Mouse (Mus musculus) monocyte, adult 2 months (primary cell): Measurements from ENCODE around the gene Cnnm2.
"Not testable (repeated sequence)": the region's sequence is repeated elsewhere in the genome, so short reads cannot be mapped to it uniquely, and the experiment has no call there.

ENCODE experiments used
- DNase-seq, 2 experiments: peaks; one replicate each; pipeline ENCODE4 v3.0.0; 2022; ENCODE audit warnings: low spot score in 2 of 2, low read depth in 1 of 2

Gene Cnnm2

GRCm38 (mm10) chr19:46759909-46760308 is 1.5 kb upstream of the Cnnm2 start:
- DNase-seq = not testable (repeated sequence)

- DNase-seq = peak; percentile 56 to 76
Measured at GRCm38 (mm10) chr19:46760375-46761160, 828 bp upstream of the Cnnm2 start.

DNA sequence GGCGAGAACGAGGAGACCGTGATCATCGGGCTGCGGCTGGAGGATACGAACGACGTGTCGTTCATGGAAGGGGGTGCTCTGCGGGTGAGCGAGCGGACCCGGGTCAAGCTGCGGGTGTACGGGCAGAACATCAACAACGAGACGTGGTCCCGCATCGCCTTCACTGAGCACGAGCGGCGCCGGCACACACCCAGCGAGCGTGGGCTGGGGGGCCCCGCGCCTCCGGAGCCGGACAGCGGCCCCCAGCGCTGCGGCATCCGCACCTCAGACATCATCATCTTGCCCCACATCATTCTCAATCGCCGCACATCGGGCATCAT is 535 bp downstream of the Cnnm2 start:
- DNase-seq = no peak

- no peak for DNase-seq
Measured at GRCm38 (mm10) chr19:46762291-46762991, 1.0 kb downstream of the Cnnm2 start.

GRCm38 (mm10) chr19:46762992-46763342 is 1.6 kb downstream of the Cnnm2 start:
- DNase-seq = no peak

DNA sequence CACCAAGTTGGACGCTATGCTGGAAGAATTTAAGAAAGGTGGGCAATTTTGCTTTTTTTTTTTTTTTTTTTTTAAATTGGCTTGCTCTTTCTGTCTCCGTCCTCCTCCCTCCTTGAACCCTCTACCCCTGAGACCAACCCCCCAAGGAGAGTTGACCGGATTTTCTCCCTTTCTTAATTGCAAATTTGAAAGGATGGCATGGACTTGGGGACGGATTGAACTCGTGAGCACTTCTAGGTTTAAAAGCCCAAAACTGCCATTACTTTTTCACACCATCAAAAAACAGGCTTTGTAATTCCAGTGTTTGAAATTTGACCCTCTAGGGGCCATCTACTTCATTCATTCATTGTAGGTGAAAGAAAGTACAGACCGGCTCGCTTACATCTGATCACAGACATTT is 2.0 kb downstream of the Cnnm2 start:
- no peak for DNase-seq

DNA sequence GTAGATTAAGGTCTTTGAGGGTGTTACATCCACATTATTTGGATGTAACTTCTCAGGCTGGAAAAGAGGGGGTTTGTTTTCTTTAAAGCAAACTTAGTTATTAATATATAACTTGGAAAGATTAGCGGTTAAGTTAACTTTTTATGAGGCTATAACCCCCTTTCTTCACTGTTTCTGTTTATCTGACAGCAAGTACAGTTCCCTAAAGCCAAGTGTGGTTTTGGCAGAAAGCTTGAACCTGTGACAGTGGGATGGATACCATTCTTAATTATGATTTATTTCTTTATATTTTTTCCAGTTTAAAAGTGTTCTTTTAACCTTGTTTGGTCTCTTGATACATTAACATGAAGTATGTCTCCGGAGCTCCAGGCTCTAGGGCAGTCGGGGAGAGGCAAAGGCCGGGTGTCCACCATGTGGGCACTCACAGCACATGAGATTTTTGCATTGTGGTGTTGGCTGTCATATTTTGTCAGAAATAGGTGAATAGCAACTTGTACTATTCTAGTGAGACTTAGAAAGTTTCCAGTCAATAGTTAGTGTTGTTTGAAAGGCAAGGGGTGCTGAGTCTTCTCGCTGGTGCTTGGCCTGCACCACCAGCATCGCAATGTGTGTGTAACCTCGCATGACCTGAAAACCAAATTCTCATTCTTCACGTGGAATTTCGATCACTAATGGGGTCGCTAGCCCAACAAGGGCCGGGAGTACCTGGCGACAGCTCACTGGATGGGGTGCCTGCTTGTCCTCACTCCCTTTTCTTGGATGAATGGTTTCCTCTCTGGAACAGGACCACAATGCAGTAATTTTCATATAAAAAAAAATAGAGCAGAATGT is 2.8 kb downstream of the Cnnm2 start:
- DNase-seq = no peak

DNA sequence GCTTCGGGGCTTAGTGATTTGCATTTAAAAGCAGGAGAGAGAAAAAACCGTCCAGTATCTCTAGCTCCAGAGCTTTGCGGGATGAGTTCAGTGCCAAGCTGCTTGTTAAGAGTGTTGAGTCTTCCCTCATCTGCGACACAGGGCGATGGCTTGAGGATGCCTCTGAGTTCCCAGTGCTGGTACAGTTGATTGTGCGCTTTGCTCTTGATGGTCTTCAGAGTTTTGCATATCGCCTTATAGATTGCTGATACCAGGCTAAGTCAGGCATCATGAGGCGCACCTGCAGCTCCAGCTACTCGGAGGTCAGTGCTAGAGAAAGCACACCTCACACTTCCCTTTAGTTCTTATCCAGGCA is 3.3 kb downstream of the Cnnm2 start:
- no peak for DNase-seq

GRCm38 (mm10) chr19:46766125-46766524 is 4.7 kb downstream of the Cnnm2 start:
- no peak for DNase-seq

- no peak for DNase-seq
Measured at GRCm38 (mm10) chr19:46769759-46770158, 8.4 kb downstream of the Cnnm2 start.

DNA sequence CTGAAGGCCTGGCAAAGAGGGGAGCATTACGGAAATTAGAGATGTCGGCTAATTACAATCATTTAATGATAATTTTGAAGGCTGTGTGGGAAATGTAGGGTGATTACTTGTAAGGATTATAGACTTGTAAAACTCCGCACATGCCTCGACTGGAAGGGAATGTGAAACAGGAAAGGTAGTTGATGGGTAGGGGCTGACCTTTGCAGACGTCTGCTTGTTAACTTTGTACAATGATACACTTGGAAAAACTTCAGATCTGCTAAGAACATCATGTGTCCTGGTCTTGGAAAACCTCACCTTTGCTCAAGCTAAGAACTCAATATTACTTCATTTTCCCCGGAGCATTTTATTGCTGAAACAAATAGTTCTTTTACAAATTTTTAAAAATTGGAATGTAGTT is 10.4 kb downstream of the Cnnm2 start:
- DNase-seq = no peak

- no peak for DNase-seq
Measured at GRCm38 (mm10) chr19:46776391-46776790, 15.0 kb downstream of the Cnnm2 start.

- DNase-seq = no peak
Measured at GRCm38 (mm10) chr19:46776850-46777249, 15.5 kb downstream of the Cnnm2 start.

DNA sequence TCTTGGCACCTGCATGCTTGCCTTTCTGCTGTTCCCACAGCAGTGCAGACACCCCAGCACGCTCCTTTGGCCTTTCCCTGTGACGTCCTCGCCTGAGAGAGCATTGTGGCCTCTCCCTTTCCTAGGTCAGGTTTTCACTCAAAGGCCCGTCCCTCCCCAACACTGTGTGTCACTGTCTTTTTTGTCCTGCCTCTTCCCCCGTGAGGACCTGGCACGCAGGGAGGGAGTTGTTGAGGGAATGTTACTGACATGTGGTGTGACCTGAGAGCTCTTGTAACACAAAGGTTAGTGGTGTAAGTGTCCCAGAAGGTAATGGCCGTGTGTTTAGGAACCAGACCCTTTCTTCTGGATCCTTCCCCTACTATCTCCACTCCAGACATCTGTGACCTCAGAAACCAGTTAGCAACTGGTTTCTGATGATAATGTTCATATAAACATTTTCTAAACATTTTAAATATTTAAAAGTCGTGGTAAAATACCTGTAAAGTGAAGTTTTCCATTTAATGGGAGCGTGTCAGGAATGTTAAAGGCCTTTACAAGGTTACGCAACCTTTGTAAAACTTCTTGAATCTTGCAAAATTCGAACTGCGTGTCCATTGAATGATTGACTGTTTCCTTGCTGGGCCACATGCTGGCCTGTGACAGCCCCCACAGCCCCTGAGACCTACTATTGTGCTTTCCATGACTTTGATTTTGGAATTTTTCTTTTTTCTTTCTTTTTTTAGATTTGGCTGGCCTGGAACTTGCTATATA is 16.7 kb downstream of the Cnnm2 start:
- DNase-seq = no peak

- not testable (repeated sequence) for DNase-seq
Measured at GRCm38 (mm10) chr19:46779130-46779529, 17.7 kb downstream of the Cnnm2 start.

GRCm38 (mm10) chr19:46784038-46784437 is 22.6 kb downstream of the Cnnm2 start:
- DNase-seq = no peak

GRCm38 (mm10) chr19:46784502-46784901 is 23.1 kb downstream of the Cnnm2 start:
- no peak for DNase-seq

- DNase-seq = no peak
Measured at GRCm38 (mm10) chr19:46785633-46786032, 24.2 kb downstream of the Cnnm2 start.

GRCm38 (mm10) chr19:46789782-46790181 is 28.4 kb downstream of the Cnnm2 start:
- DNase-seq = no peak

GRCm38 (mm10) chr19:46791360-46791759 is 30.0 kb downstream of the Cnnm2 start:
- DNase-seq = no peak

GRCm38 (mm10) chr19:46791921-46792320 is 30.5 kb downstream of the Cnnm2 start:
- DNase-seq = no peak
